Mouse (Mus musculus) myocyte (in vitro differentiated cells): Measurements from ENCODE around the gene Ddx39. TPM values are rescaled to one million over a fixed set of nuclear protein-coding genes. Genes with fewer than 3 reads are reported as not detected.

Experiments
- H3K27me3 ChIP-seq: one replicate; pipeline ENCODE4 v1.6.1; 2011; ENCODE audit not compliant: control insufficient read depth, insufficient read depth, insufficient read length
- H3K36me3 ChIP-seq: one replicate; pipeline ENCODE4 v1.6.1; 2011; ENCODE audit not compliant: control insufficient read depth, insufficient read depth
- H3K4me2 ChIP-seq: one replicate; pipeline ENCODE4 v1.6.1; 2011; ENCODE audit warnings: low read depth, control low read depth
- H3K4me3 ChIP-seq: one replicate; pipeline ENCODE4 v1.5.1; 2011; ENCODE audit warnings: mild to moderate bottlenecking, control low read depth, moderate library complexity
- H3K79me2 ChIP-seq: one replicate; pipeline ENCODE4 v1.6.1; 2011; ENCODE audit not compliant: control insufficient read depth, insufficient read depth
- H3ac ChIP-seq: one replicate; pipeline ENCODE4 v1.6.1; 2011; ENCODE audit not compliant: control insufficient read depth, insufficient read length
- CEBPB ChIP-seq: IDR thresholded peaks from 2 replicates; pipeline ENCODE4 v1.6.1; 2011; ENCODE audit warnings: mild to moderate bottlenecking, moderate library complexity; ENCODE audit not compliant: poor library complexity, insufficient read depth, severe bottlenecking
- E2F4 ChIP-seq: IDR thresholded peaks from one replicate; pipeline ENCODE4 v1.6.1; 2011; ENCODE audit warnings: mild to moderate bottlenecking, control low read depth, moderate library complexity; ENCODE audit not compliant: insufficient read depth
- MAX ChIP-seq: IDR thresholded peaks from one replicate; pipeline ENCODE4 v1.6.1; 2011; ENCODE audit warnings: low read depth, mild to moderate bottlenecking, control low read depth
- MYOD1 ChIP-seq, 3 experiments: IDR thresholded peaks; one replicate each; pipeline ENCODE4 v1.6.1; 2011; ENCODE audit warnings: control low read depth in 2 of 3, low read depth in 2 of 3, mild to moderate bottlenecking in 2 of 3, moderate library complexity in 1 of 3; ENCODE audit not compliant: insufficient read length in 2 of 3, control insufficient read depth in 1 of 3
- MYOG ChIP-seq, 3 experiments: IDR thresholded peaks; one replicate each; pipeline ENCODE4 v1.6.1; 2011; ENCODE audit warnings: control low read depth in 2 of 3, low read depth in 2 of 3, mild to moderate bottlenecking in 2 of 3; ENCODE audit not compliant: insufficient read length in 2 of 3, control insufficient read depth in 1 of 3, insufficient read depth in 1 of 3
- POLR2A ChIP-seq: IDR thresholded peaks from one replicate; pipeline ENCODE4 v1.6.1; 2011; ENCODE audit warnings: low read depth, mild to moderate bottlenecking, control low read depth, moderate library complexity; ENCODE audit not compliant: insufficient read length
- POLR2AphosphoS2 ChIP-seq: IDR thresholded peaks from one replicate; pipeline ENCODE4 v1.6.1; 2011; ENCODE audit warnings: low read depth, control low read depth; ENCODE audit not compliant: insufficient read length
- REST ChIP-seq: IDR thresholded peaks from one replicate; pipeline ENCODE4 v1.6.1; 2011; ENCODE audit warnings: mild to moderate bottlenecking, control low read depth, moderate library complexity; ENCODE audit not compliant: insufficient read depth, insufficient read length
- SRF ChIP-seq: IDR thresholded peaks from one replicate; pipeline ENCODE4 v1.6.1; 2011; ENCODE audit warnings: low read depth; ENCODE audit not compliant: control insufficient read depth, insufficient read length
- TCF12 ChIP-seq: IDR thresholded peaks from one replicate; pipeline ENCODE4 v1.6.1; 2011; ENCODE audit warnings: mild to moderate bottlenecking, control low read depth; ENCODE audit not compliant: poor library complexity, insufficient read depth, severe bottlenecking
- TCF3 ChIP-seq: IDR thresholded peaks from one replicate; pipeline ENCODE4 v1.6.1; 2011; ENCODE audit warnings: low read depth, control low read depth; ENCODE audit not compliant: insufficient read length
- USF1 ChIP-seq: IDR thresholded peaks from one replicate; pipeline ENCODE4 v1.6.1; 2011; ENCODE audit warnings: low read depth, mild to moderate bottlenecking, control low read depth, moderate library complexity
- polyA plus RNA-seq: library from polyadenylated mRNA; unstranded; fragments of >200 nt; fragmentation: generic; extraction: Trizol; gene quantifications from one replicate; pipeline ENCODE4 v1.2.1, GENCODE M21; 2012; ENCODE audit warnings: missing spikeins

Ddx39 gene
- polyA plus RNA-seq, 1 experiment = 113 TPM

- H3K4me3 ChIP-seq = peak overlapping the region; percentile 93
- H3K27me3 ChIP-seq = no peaks in the 10 kb centered on the region
- H3K79me2 ChIP-seq = peaks cover 45% of the 10 kb centered on the region
- H3K4me2 ChIP-seq = peak overlapping the region; percentile 58
- H3K36me3 ChIP-seq = peaks cover 5% of the 10 kb centered on the region
- TF ChIP-seq POLR2A = peak; percentile 45
- no peak for TF ChIP-seq MYOG (IDR thresholded peaks at IDR 0.05; ENCODE audit: control insufficient read depth in 1 of 3, insufficient read depth in 1 of 3, insufficient read length in 2 of 3, low read depth in 2 of 3)
- H3ac ChIP-seq = peak overlapping the region; percentile 36
These were observed 324 bp upstream of the Ddx39 start for GRCm38 (mm10) chr8:83714676-83715030.

GRCm38 (mm10) chr8:83715771-83716170 is 794 bp downstream of the Ddx39 start:
- TF ChIP-seq POLR2A = no peak
- no peak for TF ChIP-seq E2F4
- TF ChIP-seq MYOD1 (IDR thresholded peaks at IDR 0.05; ENCODE audit: control insufficient read depth in 1 of 3, insufficient read length in 2 of 3, low read depth in 2 of 3) = no peak
- no peak for TF ChIP-seq MAX
- TF ChIP-seq SRF = no peak
- no peak for TF ChIP-seq CEBPB
- Histone ChIP-seq H3K36me3 (peaks cover 15% of the 10 kb centered on the region), H3K4me3 (peak overlapping the region; percentile 93), H3K27me3 (no peaks in the 10 kb centered on the region), H3K79me2 (peaks cover 47% of the 10 kb centered on the region), H3K4me2 (peak overlapping the region; percentile 96), H3ac (peak overlapping the region; percentile 36)

DNA sequence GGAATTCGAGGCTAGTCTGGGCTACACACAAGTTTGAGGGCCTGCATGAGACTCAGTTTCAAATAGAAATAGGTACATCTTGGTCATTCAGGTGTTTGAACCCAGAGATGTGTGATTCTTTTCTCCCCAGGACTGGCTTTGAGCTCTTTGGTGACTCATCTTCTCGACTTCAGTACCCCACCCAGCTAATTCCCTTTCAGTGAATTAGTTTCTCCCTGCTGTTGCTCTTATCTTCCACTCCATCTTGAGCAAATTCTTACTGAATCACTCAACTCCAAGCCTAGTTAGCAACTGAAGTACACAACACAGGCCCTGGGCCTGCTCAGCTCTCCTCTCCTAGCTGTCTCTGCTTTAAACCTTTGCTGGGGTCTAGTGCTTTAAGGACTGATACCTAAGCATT is 1.6 kb downstream of the Ddx39 start:
- Histone ChIP-seq H3K36me3 (peaks cover 18% of the 10 kb centered on the region), H3K4me2 (peak overlapping the region; percentile 96), H3K27me3 (no peaks in the 10 kb centered on the region), H3ac (no peak overlapping the region), H3K4me3 (peak overlapping the region; percentile 93), H3K79me2 (peaks cover 47% of the 10 kb centered on the region)
- TF ChIP-seq MAX = no peak
- no peak for TF ChIP-seq CEBPB
- no peak for TF ChIP-seq MYOD1 (IDR thresholded peaks at IDR 0.05; ENCODE audit: control insufficient read depth in 1 of 3, insufficient read length in 2 of 3, low read depth in 2 of 3)
- TF ChIP-seq POLR2AphosphoS2 = no peak
- TF ChIP-seq POLR2A = no peak
- TF ChIP-seq E2F4 = no peak
- TF ChIP-seq REST = no peak
- TF ChIP-seq USF1 = no peak
- no peak for TF ChIP-seq TCF3
- TF ChIP-seq MYOG (IDR thresholded peaks at IDR 0.05; ENCODE audit: control insufficient read depth in 1 of 3, insufficient read depth in 1 of 3, insufficient read length in 2 of 3, low read depth in 2 of 3) = no peak
- no peak for TF ChIP-seq SRF
- TF ChIP-seq TCF12 = no peak

DNA sequence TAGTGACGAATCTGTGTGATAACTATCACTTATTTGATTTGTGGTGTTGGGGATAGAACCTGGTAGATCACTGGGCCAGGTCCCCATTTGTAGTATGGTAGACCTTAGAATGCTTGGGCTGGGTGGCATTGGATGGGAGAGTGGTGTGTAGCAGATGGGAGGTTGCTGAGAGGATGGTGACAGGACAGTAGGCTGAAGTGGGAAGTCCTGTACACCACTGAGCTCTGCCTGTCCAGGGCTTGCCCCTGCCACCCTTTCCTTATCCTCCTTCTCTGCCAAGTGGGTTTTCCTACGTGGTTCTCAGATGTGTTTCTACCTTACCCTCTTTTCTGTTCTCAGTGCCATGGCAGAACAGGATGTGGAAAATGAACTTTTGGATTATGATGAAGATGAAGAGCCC is 4.1 kb downstream of the Ddx39 start:
- no peak overlapping the region for H3K4me3 ChIP-seq
- H3K27me3 ChIP-seq = no peaks in the 10 kb centered on the region
- peaks cover 42% of the 10 kb centered on the region for H3K36me3 ChIP-seq
- peaks cover 51% of the 10 kb centered on the region for H3K79me2 ChIP-seq
- TF ChIP-seq POLR2AphosphoS2 (peak; percentile 65), CEBPB (no peak)
- no peak overlapping the region for H3ac ChIP-seq
- H3K4me2 ChIP-seq = no peak overlapping the region

GRCm38 (mm10) chr8:83719693-83720092 is 4.7 kb downstream of the Ddx39 start:
- H3K27me3 ChIP-seq = no peaks in the 10 kb centered on the region
- peaks cover 48% of the 10 kb centered on the region for H3K36me3 ChIP-seq
- TF ChIP-seq MAX (no peak), POLR2AphosphoS2 (peak; percentile 68), POLR2A (no peak), E2F4 (no peak), MYOG (IDR thresholded peaks at IDR 0.05; ENCODE audit: control insufficient read depth in 1 of 3, insufficient read depth in 1 of 3, insufficient read length in 2 of 3, low read depth in 2 of 3) (peak in 2 of 3 experiments; percentile 30 to 60), REST (no peak), TCF12 (no peak), TCF3 (no peak), USF1 (no peak), CEBPB (no peak), MYOD1 (IDR thresholded peaks at IDR 0.05; ENCODE audit: control insufficient read depth in 1 of 3, insufficient read length in 2 of 3, low read depth in 2 of 3) (peak in 1 of 3 experiments; percentile 65), SRF (no peak)

More at GRCm38 (mm10) chr8:83719693-83720092, 4.7 kb downstream of the Ddx39 start:
- Histone ChIP-seq H3K79me2 (peaks cover 51% of the 10 kb centered on the region), H3K4me2 (no peak overlapping the region), H3ac (no peak overlapping the region), H3K4me3 (no peak overlapping the region)
